Mouse (Mus musculus) thymus, postnatal 25 days (tissue): Measurements from ENCODE around the gene Gm4791.

Source experiments
- DNase-seq: peaks from one replicate; pipeline ENCODE4 v3.0.0; 2022

Gm4791 gene

DNA sequence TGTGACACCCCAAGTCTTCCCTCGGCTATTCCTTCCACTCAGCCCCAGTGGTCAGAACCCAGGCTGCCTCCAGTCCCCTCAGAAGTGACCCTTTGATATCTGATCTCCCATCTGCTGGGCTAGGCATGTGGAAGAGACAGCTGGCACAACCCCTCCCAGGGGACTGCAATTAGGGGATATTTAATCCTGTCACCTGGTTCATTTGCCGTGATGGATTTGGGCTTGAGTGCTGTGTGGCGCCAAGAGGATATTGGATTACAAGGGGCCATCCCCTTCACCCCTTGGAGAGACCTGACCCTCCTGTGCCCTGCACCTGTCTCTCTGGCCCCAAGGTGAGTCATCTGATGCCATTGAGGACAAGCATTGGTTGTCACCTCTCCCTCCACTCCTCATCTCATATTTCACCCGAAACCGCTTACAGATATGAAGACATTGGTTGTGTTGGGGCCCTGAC lies at the start of gene Gm4791:
Gene Gm4791 (plus strand): TSS at position 404 of the 454 bp plus-strand sequence.
- DNase-seq, result no peak

DNA sequence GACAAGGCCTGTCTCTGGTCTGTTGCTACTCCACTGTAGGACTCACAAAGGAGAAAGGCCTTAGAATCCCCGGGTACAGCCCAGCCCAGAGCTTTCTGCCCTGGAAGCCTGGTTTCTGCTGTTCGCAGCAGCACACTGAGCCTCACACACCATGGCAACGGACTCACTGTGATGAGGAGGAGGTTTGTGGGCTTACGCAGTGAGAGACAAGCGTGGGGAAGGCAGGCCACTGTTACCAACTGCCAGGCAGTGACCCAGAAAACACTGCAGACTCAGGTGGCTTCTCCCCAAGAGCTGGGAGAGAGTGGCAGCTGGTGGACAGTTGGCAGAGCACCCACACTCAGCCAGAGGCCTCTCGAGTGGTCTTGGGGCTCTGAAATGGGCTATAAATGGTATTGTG lies 42.3 kb upstream of the Gm4791 start:
- DNase-seq, result no peak

- no peak for DNase-seq
These were observed 41.1 kb upstream of the Gm4791 start for GRCm38 (mm10) chr9:46957420-46957950.

DNA sequence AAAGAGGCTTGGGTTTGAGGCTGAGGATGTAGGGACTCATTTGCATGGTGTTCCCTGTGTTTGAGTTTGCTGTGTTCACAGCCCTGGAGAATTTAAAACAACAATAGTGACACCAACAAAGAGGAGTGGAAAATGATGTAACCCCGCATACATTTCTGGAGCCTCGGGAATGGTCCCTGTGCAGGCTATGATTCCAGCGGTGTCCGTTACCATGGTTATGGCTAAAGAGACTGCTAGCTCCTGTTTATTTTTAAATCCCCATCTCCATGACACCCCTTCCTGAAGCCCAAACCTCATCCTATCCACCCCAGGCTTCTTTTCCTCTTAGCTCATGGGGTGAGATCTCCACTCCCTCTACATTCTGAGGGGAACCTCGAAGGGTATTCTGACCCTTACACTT lies 32.5 kb upstream of the Gm4791 start:
- no peak for DNase-seq

GRCm38 (mm10) chr9:46968970-46969369 lies 29.6 kb upstream of the Gm4791 start:
- no peak for DNase-seq

DNA sequence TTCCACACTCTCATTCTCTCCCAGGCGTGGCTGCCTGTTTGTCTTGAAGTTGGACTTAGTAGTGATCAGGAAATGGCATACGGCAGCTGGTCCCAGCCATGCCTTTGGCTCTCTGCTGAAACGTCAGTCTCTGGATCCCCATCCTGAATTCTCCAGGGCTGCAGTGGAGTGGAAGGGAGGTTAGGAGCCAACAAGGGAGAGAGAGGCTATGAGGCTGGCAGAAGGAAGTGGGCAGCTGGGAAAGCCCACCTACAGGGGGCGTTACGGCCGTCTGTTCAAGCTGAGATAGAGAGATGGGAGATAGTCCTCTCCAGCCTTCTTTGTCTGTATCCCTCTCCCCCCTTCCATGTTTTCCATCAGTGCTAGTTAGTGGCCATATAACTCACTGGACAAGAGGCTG lies 29.1 kb upstream of the Gm4791 start:
- DNase-seq, result no peak

- DNase-seq, result no peak
These were observed 19.7 kb upstream of the Gm4791 start for GRCm38 (mm10) chr9:46978806-46979205.

- no peak for DNase-seq
These were observed 18.4 kb upstream of the Gm4791 start for GRCm38 (mm10) chr9:46980111-46980510.

DNA sequence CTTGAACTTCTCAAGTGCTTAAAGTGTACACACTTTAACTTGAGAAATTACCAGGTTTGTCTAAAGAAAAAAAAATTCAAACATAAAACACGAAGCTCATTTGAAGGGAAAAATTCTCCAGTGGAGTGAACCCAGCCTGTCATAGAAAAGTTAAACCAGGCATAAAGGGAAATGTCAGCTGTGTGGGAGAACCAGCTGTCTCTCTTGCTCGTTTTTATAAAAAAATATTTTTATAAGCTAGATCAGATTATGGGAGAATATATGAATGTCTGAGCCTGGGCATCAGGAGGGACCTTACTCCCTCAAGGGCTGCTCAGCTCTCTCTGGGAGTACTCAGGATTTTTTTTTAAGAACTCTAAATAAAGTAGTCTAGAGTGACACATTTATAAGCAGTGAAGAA lies 15.1 kb upstream of the Gm4791 start:
- no peak for DNase-seq

DNA sequence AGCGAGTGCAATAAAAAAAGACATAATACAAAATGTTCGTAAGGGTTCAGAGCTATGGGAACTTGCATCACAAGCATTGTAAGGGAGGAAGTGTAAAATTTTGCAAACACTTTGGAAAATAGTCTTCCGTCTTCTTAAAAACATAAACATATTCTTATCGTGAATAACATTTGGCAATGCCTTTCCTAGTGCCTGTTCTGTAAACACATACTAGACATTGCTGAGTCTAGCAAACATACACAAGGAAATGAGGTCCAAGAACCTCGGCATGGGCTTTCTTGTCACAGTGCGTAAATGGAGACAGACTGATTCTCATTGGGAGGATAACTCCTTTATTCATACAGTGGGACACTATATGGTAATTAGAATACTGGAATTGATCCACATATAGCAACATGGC lies 43.0 kb downstream of the Gm4791 start:
- no peak for DNase-seq
